Mouse (Mus musculus) thymus, postnatal 0 days (tissue): ENCODE measurements around the gene Ncs1. TPM values are rescaled to one million over a fixed set of nuclear protein-coding genes. Genes with fewer than 3 reads are reported as not detected.

Source experiments
- DNase-seq: peaks from one replicate; pipeline ENCODE4 v3.0.0-alpha.2; 2015; ENCODE audit warnings: low spot score
- polyA plus RNA-seq: library from polyadenylated mRNA; unstranded; fragments of >200 nt; fragmentation: Nextera tagmentation; extraction: Ambion mirVana; gene quantifications from 2 replicates; pipeline ENCODE4 v1.2.1, GENCODE M21; 2015

Ncs1 gene
- polyA plus RNA-seq, 1 experiment from 2014 or later = 6.3 TPM

- no peak for DNase-seq
Measured at GRCm38 (mm10) chr2:31337706-31338330, 92.2 kb downstream of the Ncs1 start.

DNA sequence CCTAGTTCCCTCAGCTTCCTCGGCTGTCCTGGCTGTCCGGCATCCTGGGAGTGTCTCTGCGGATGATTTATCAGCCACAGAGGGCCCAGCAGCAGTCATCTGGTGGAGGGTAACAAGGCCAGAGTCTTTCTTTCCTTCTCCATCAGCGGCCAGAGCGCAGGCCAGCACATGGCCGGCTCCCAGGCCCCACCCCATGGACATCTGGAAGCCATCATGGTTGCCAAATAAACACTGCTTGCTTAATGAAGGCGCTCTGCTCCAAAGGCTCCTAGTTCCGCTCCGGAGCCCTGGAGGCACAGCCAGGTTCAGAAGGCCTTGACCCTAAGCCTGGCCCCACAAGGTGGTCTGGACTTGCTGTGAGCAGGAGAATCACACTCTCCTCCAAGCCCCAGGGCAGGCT lies 94.2 kb downstream of the Ncs1 start:
- no peak for DNase-seq

DNA sequence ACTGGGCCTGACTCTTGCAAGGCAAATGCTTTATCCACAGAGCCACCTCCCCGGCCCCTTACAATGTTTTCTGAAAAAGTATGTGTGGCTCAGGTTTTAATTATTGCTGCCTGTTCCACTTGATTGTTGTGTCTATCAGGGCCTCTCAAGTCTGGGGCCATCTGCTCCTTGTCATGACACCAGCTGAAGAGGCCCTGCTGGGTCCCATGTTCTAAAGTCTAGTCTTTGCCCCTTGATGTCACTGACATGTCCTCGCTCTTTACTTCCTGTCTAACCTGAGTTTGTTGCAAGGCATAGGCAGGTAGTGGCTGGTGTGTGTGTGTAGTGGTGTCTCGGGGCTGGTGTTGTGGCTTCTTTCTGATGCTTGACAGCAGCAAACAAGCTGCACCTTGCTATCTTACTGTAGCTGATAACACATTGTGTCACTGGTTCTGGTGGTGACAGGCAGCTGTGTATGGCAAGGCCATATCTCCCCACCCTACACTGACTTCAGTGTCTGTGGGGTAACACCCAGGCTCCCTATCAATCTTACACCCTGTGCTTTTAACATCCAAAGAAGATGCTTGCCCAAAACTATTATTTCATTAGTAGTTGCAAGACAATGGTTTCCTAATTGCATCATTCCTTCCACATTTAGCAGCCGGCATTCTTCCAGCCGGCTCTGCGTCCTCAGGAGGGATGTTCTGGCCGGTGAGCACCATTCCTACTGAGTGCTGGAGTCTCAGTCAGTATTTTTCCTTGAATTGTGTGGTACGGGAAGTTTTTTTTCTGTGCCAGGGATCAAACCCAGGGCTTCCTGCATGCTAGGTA lies 96.3 kb downstream of the Ncs1 start:
- no peak for DNase-seq

Other genes with a start within 250 kb of the Ncs1 start
- 45.6 and 59.9 TPM in 2 replicates for gene Fnbp1, start 103.8 kb upstream of the Ncs1 start, polyA plus RNA-seq
- 21.7 and 24.1 TPM in 2 replicates for gene Gpr107, start 93.5 kb upstream of the Ncs1 start, polyA plus RNA-seq
- gene Hmcn2, start 68.6 kb downstream of the Ncs1 start, polyA plus RNA-seq = 0.26 and 0.31 TPM in 2 replicates
- 23.9 and 24.1 TPM in 2 replicates for gene Ass1, start 224.4 kb downstream of the Ncs1 start, polyA plus RNA-seq